Mouse (Mus musculus): ENCODE measurements around the gene Rnf169. TPM values are rescaled to one million over a fixed set of nuclear protein-coding genes. Genes with fewer than 3 reads are reported as not detected.

The Rnf169 gene
- total and polyA plus RNA-seq, 2 experiments from 2014 or later: 2.6 to 14.2 TPM

- peak; percentile 46; the same call in 1 of the 2 replicates for ATAC-seq
- peak; percentile 30 for DNase-seq (ENCODE audit: low spot score)
These were observed 85.8 kb downstream of the Rnf169 start for GRCm38 (mm10) chr7:99894478-99894877.

GRCm38 (mm10) chr7:99893967-99894366 is 86.3 kb downstream of the Rnf169 start:
- Histone ChIP-seq H3K9me3 (ENCODE audit: low read length) (no peaks in the 10 kb centered on the region), H3K36me3 (ENCODE audit: insufficient read depth, low read length) (no peaks in the 10 kb centered on the region), H3K4me2 (ENCODE audit: low read depth, low read length) (no peak overlapping the region), H3K4me3 (ENCODE audit: low read length) (no peak overlapping the region), H3K4me1 (ENCODE audit: insufficient read depth, low read length) (peaks cover 5% of the 10 kb centered on the region; the same call in 1 of the 2 replicates), H3K27ac (peak overlapping the region; percentile 38), H3K9ac (replicated peaks; ENCODE audit: low read length) (no peak overlapping the region), H3K27me3 (ENCODE audit: insufficient read depth, low read length) (no peaks in the 10 kb centered on the region)
- DNase-seq (ENCODE audit: low spot score) (no peak), ATAC-seq (0 out of 2 replicates have a peak, but pooled peaks have one; percentile 28)
- TF ChIP-seq CTCF (IDR thresholded peaks at IDR 0.05; ENCODE audit: low read depth): no peak
- WGBS: 64% methylated on average over 3 of the region's 3 CpGs

More at GRCm38 (mm10) chr7:99894478-99894877, 85.8 kb downstream of the Rnf169 start:
- Histone ChIP-seq H3K9ac (replicated peaks; ENCODE audit: low read length) (no peak overlapping the region), H3K27me3 (ENCODE audit: insufficient read depth, low read length) (no peaks in the 10 kb centered on the region), H3K4me3 (ENCODE audit: low read length) (no peak overlapping the region), H3K4me2 (ENCODE audit: low read depth, low read length) (no peak overlapping the region), H3K4me1 (ENCODE audit: insufficient read depth, low read length) (peaks cover 1% of the 10 kb centered on the region; the same call in 1 of the 2 replicates), H3K27ac (peak overlapping the region; percentile 38), H3K9me3 (ENCODE audit: low read length) (no peaks in the 10 kb centered on the region), H3K36me3 (ENCODE audit: insufficient read depth, low read length) (no peaks in the 10 kb centered on the region)
- 51% methylated on average over 6 of the region's 6 CpGs for WGBS
- no peak for TF ChIP-seq CTCF (IDR thresholded peaks at IDR 0.05; ENCODE audit: low read depth)

- peaks cover 5% of the 10 kb centered on the region; the same call in 1 of the 2 replicates for H3K4me1 ChIP-seq (ENCODE audit: insufficient read depth, low read length)
- H3K36me3 ChIP-seq (ENCODE audit: insufficient read depth, low read length): no peaks in the 10 kb centered on the region
- no peaks in the 10 kb centered on the region for H3K27me3 ChIP-seq (ENCODE audit: insufficient read depth, low read length)
- H3K4me2 ChIP-seq (ENCODE audit: low read depth, low read length): no peak overlapping the region
- H3K27ac ChIP-seq: no peak overlapping the region
- no peak for TF ChIP-seq CTCF (IDR thresholded peaks at IDR 0.05; ENCODE audit: low read depth)
- no peak overlapping the region for H3K4me3 ChIP-seq (ENCODE audit: low read length)
- no peaks in the 10 kb centered on the region for H3K9me3 ChIP-seq (ENCODE audit: low read length)
- H3K9ac ChIP-seq (replicated peaks; ENCODE audit: low read length): no peak overlapping the region
- WGBS: 93% methylated on average over 2 of the region's 2 CpGs
- no peak for ATAC-seq
- DNase-seq (ENCODE audit: low spot score): no peak
These were observed 87.9 kb downstream of the Rnf169 start for GRCm38 (mm10) chr7:99892351-99892750.

GRCm38 (mm10) chr7:99891471-99891870 is 88.8 kb downstream of the Rnf169 start:
- no peak overlapping the region for H3K4me2 ChIP-seq (ENCODE audit: low read depth, low read length)
- H3K4me3 ChIP-seq (ENCODE audit: low read length): no peak overlapping the region
- no peak for TF ChIP-seq CTCF (IDR thresholded peaks at IDR 0.05; ENCODE audit: low read depth)
- ATAC-seq (no peak), DNase-seq (ENCODE audit: low spot score) (no peak)
- H3K4me1 ChIP-seq (ENCODE audit: insufficient read depth, low read length): peaks cover 5% of the 10 kb centered on the region; the same call in 1 of the 2 replicates
- no peaks in the 10 kb centered on the region for H3K36me3 ChIP-seq (ENCODE audit: insufficient read depth, low read length)
- no peak overlapping the region for H3K9ac ChIP-seq (replicated peaks; ENCODE audit: low read length)
- no peaks in the 10 kb centered on the region for H3K27me3 ChIP-seq (ENCODE audit: insufficient read depth, low read length)
- H3K9me3 ChIP-seq (ENCODE audit: low read length): no peaks in the 10 kb centered on the region
- 63% methylated on average over 3 of the region's 3 CpGs for WGBS
- no peak overlapping the region for H3K27ac ChIP-seq

- 65% methylated on average over 3 of the region's 3 CpGs for WGBS
These were observed 90.0 kb downstream of the Rnf169 start for GRCm38 (mm10) chr7:99890168-99890755.

GRCm38 (mm10) chr7:99889175-99889880 is 90.9 kb downstream of the Rnf169 start:
- Histone ChIP-seq H3K27ac (peak overlapping the region; percentile 15; the same call in 1 of the 2 replicates), H3K36me3 (ENCODE audit: insufficient read depth, low read length) (no peaks in the 10 kb centered on the region), H3K4me1 (ENCODE audit: insufficient read depth, low read length) (peaks cover 5% of the 10 kb centered on the region; the same call in 1 of the 2 replicates), H3K9ac (replicated peaks; ENCODE audit: low read length) (no peak overlapping the region), H3K4me3 (ENCODE audit: low read length) (no peak overlapping the region), H3K4me2 (ENCODE audit: low read depth, low read length) (no peak overlapping the region), H3K9me3 (ENCODE audit: low read length) (no peaks in the 10 kb centered on the region), H3K27me3 (ENCODE audit: insufficient read depth, low read length) (no peaks in the 10 kb centered on the region)
- ATAC-seq (peak; percentile 41; the same call in 1 of the 2 replicates), DNase-seq (ENCODE audit: low spot score) (peak; percentile 58)
- TF ChIP-seq CTCF (IDR thresholded peaks at IDR 0.05; ENCODE audit: low read depth): peak; percentile 55
- 36% methylated on average over 10 of the region's 10 CpGs for WGBS

More at GRCm38 (mm10) chr7:99890168-99890755, 90.0 kb downstream of the Rnf169 start:
- no peaks in the 10 kb centered on the region for H3K36me3 ChIP-seq (ENCODE audit: insufficient read depth, low read length)
- DNase-seq (ENCODE audit: low spot score) (no peak), ATAC-seq (no peak)
- TF ChIP-seq CTCF (IDR thresholded peaks at IDR 0.05; ENCODE audit: low read depth): no peak
- peaks cover 5% of the 10 kb centered on the region; the same call in 1 of the 2 replicates for H3K4me1 ChIP-seq (ENCODE audit: insufficient read depth, low read length)
- H3K27ac ChIP-seq: no peak overlapping the region
- H3K4me3 ChIP-seq (ENCODE audit: low read length): no peak overlapping the region
- no peaks in the 10 kb centered on the region for H3K27me3 ChIP-seq (ENCODE audit: insufficient read depth, low read length)
- no peaks in the 10 kb centered on the region for H3K9me3 ChIP-seq (ENCODE audit: low read length)
- H3K9ac ChIP-seq (replicated peaks; ENCODE audit: low read length): no peak overlapping the region
- H3K4me2 ChIP-seq (ENCODE audit: low read depth, low read length): no peak overlapping the region
